Mouse (Mus musculus) heart, postnatal 25 days (tissue): Measurements from ENCODE around the gene Armc8. TPM values are rescaled to one million over a fixed set of nuclear protein-coding genes. Genes with fewer than 3 reads are reported as not detected.
A peak's percentile ranks its signal among the peaks of the same experiment; 100 is the strongest.
"Not testable (repeated sequence)": the region's sequence is repeated elsewhere in the genome, so short reads cannot be mapped to it uniquely, and the experiment has no call there.

Experiments used
- DNase-seq: peaks from one replicate; pipeline ENCODE4 v3.0.0; 2022; ENCODE audit warnings: low spot score
- intact Hi-C: fragments of 180-260 bp; cut with DNase I; formaldehyde crosslinking; loops from one replicate; pipeline ENCODE4 v1.15.1; 2025
- total RNA-seq, 2 experiments: library from RNA; stranded (reverse); gene quantifications; 2 replicates each; pipeline ENCODE4 v1.2.3; 2021

Gene Armc8
- 10 to 100 TPM; 21.2 to 22.1 TPM for total RNA-seq

- intact Hi-C loops = no loop called here
- DNase-seq = peak; percentile 82
These were observed at the start of gene Armc8 for GRCm38 (mm10) chr9:99568347-99569070. Gene Armc8, minus strand, starts transcription at chr9:99568899.

GRCm38 (mm10) chr9:99612202-99612601, 43.5 kb upstream of the Armc8 start, which contains the start of gene A4gnt:
Gene A4gnt, plus strand, starts transcription at chr9:99612502.
- intact Hi-C loops = no loop called here
- DNase-seq = no peak

GRCm38 (mm10) chr9:99603566-99603965, 34.9 kb upstream of the Armc8 start:
- DNase-seq = no peak
- intact Hi-C loops = no loop called here

GRCm38 (mm10) chr9:99599127-99599526, 30.4 kb upstream of the Armc8 start:
- DNase-seq, intact Hi-C loops: not testable (repeated sequence)

- DNase-seq = no peak
- intact Hi-C loops = no loop called here
These were observed 22.4 kb upstream of the Armc8 start for GRCm38 (mm10) chr9:99591144-99591543.

GRCm38 (mm10) chr9:99587505-99588202, 19.0 kb upstream of the Armc8 start:
- DNase-seq = no peak
- intact Hi-C loops = loop anchor here (1.0 kb wide), 1 partner anchor 75 kb away; no protein-coding TSS in a partner anchor

- intact Hi-C loops = loop anchor here (1.0 to 5.0 kb wide), 2 partner anchors 63 to 111 kb away; no protein-coding TSS in a partner anchor
- DNase-seq = no peak
These were observed 12.0 kb upstream of the Armc8 start for GRCm38 (mm10) chr9:99580655-99581054.

- DNase-seq = peak; percentile 85
- intact Hi-C loops = no loop called here
These were observed 7.2 kb upstream of the Armc8 start, which contains the start of gene Dbr1 for GRCm38 (mm10) chr9:99575677-99576480. Gene Dbr1, plus strand, starts transcription at chr9:99575799.

- DNase-seq = no peak
- intact Hi-C loops = no loop called here
These were observed 335 bp upstream of the Armc8 start for GRCm38 (mm10) chr9:99569071-99569397.

- intact Hi-C loops = no loop called here
- no peak for DNase-seq
These were observed 714 bp downstream of the Armc8 start for GRCm38 (mm10) chr9:99568023-99568346.

GRCm38 (mm10) chr9:99563714-99564113, 5.0 kb downstream of the Armc8 start:
- intact Hi-C loops = no loop called here
- no peak for DNase-seq

GRCm38 (mm10) chr9:99560389-99560788, 8.3 kb downstream of the Armc8 start:
- DNase-seq = no peak
- intact Hi-C loops = no loop called here

GRCm38 (mm10) chr9:99559557-99559904, 9.2 kb downstream of the Armc8 start:
- DNase-seq = no peak
- intact Hi-C loops = no loop called here

- DNase-seq = no peak
- intact Hi-C loops = no loop called here
These were observed 9.7 kb downstream of the Armc8 start for GRCm38 (mm10) chr9:99558824-99559556.

- intact Hi-C loops = no loop called here
- no peak for DNase-seq
These were observed 11.0 kb downstream of the Armc8 start for GRCm38 (mm10) chr9:99557580-99558300.

- no peak for DNase-seq
- intact Hi-C loops = no loop called here
These were observed 13.4 kb downstream of the Armc8 start for GRCm38 (mm10) chr9:99555253-99555652.

GRCm38 (mm10) chr9:99554052-99554451, 14.6 kb downstream of the Armc8 start:
- no peak for DNase-seq
- intact Hi-C loops = no loop called here

- no peak for DNase-seq
- intact Hi-C loops = no loop called here
These were observed 15.7 kb downstream of the Armc8 start for GRCm38 (mm10) chr9:99553049-99553448.

- intact Hi-C loops = no loop called here
- no peak for DNase-seq
These were observed 16.6 kb downstream of the Armc8 start for GRCm38 (mm10) chr9:99552068-99552467.
